Mouse (Mus musculus) right cerebral cortex, postnatal 4 days (tissue): Measurements from ENCODE around the gene Cdc25a.

Experiments
- DNase-seq: peaks from one replicate; pipeline ENCODE4 v3.0.0-alpha.2; 2022

Gene Cdc25a

GRCm38 (mm10) chr9:109874797-109875691, at the start of gene Cdc25a:
TSS of gene Cdc25a (plus strand) at chr9:109875579.
- DNase-seq: peak; percentile 94

- DNase-seq: no peak
These were observed 49.6 kb upstream of the Cdc25a start for GRCm38 (mm10) chr9:109825739-109826138.

GRCm38 (mm10) chr9:109826181-109826580, 49.2 kb upstream of the Cdc25a start:
- no peak for DNase-seq

- DNase-seq: peak; percentile 82
These were observed 42.8 kb upstream of the Cdc25a start, which contains the start of gene Nme6 for GRCm38 (mm10) chr9:109832391-109833087. TSS of gene Nme6 (plus strand) at chr9:109832749.

- DNase-seq: no peak
These were observed 42.3 kb upstream of the Cdc25a start for GRCm38 (mm10) chr9:109833088-109833412.

- DNase-seq: peak; percentile 13
These were observed 26.0 kb upstream of the Cdc25a start, which contains the start of gene Camp for GRCm38 (mm10) chr9:109849312-109849758. TSS of gene Camp (minus strand) at chr9:109849617.

GRCm38 (mm10) chr9:109850099-109850498, 25.3 kb upstream of the Cdc25a start:
- no peak for DNase-seq

- no peak for DNase-seq
These were observed 21.0 kb upstream of the Cdc25a start for GRCm38 (mm10) chr9:109854341-109854740.

- DNase-seq: no peak
These were observed 19.4 kb upstream of the Cdc25a start for GRCm38 (mm10) chr9:109855947-109856346.

GRCm38 (mm10) chr9:109862397-109863044, 12.9 kb upstream of the Cdc25a start:
- DNase-seq: peak; percentile 90

- DNase-seq: no peak
These were observed 12.3 kb upstream of the Cdc25a start for GRCm38 (mm10) chr9:109863085-109863484.

- DNase-seq: no peak
These were observed 9.2 kb upstream of the Cdc25a start for GRCm38 (mm10) chr9:109866218-109866617.

- DNase-seq: no peak
These were observed 4.3 kb upstream of the Cdc25a start for GRCm38 (mm10) chr9:109870983-109871572.

- peak; percentile 65 for DNase-seq
These were observed 569 bp downstream of the Cdc25a start for GRCm38 (mm10) chr9:109875695-109876601.

GRCm38 (mm10) chr9:109876756-109877155, 1.4 kb downstream of the Cdc25a start:
- no peak for DNase-seq

GRCm38 (mm10) chr9:109877666-109878065, 2.3 kb downstream of the Cdc25a start:
- DNase-seq: no peak

- DNase-seq: no peak
These were observed 3.9 kb downstream of the Cdc25a start for GRCm38 (mm10) chr9:109879305-109879704.

- no peak for DNase-seq
These were observed 10.9 kb downstream of the Cdc25a start for GRCm38 (mm10) chr9:109886259-109886658.

GRCm38 (mm10) chr9:109887321-109887720, 11.9 kb downstream of the Cdc25a start:
- no peak for DNase-seq

- no peak for DNase-seq
These were observed 16.1 kb downstream of the Cdc25a start for GRCm38 (mm10) chr9:109891501-109891900.

GRCm38 (mm10) chr9:109892651-109893250, 17.4 kb downstream of the Cdc25a start:
- peak; percentile 91 for DNase-seq
